Mouse (Mus musculus) midbrain, postnatal 0 days (tissue): ENCODE measurements around the gene Zdhhc14. TPM values are rescaled to one million over a fixed set of nuclear protein-coding genes. Genes with fewer than 3 reads are reported as not detected.

Source experiments
- ATAC-seq: fragments of 200-750 bp; cut with Nextera tagmentation; 2 replicates; pipeline ENCODE4 v1.8.0; 2017; ENCODE audit warnings: moderate number of reproducible peaks, mild to moderate bottlenecking, moderate TSS enrichment, moderate library complexity; ENCODE audit not compliant: low FRiP score
- DNase-seq: peaks from one replicate; pipeline ENCODE4 v3.0.0-alpha.2; 2015; ENCODE audit warnings: low spot score
- H3K27ac ChIP-seq: fragments of 300-500 bp; sonication (generic); 2 replicates; pipeline ENCODE4 v1.5.1; 2014; ENCODE audit warnings: low read depth, mild to moderate bottlenecking, low read length, mixed read lengths
- H3K27me3 ChIP-seq: fragments of 300-500 bp; sonication (generic); 2 replicates; pipeline ENCODE4 v1.6.1; 2014; ENCODE audit warnings: low read length, control low read depth, mixed read lengths; ENCODE audit not compliant: insufficient read depth
- H3K36me3 ChIP-seq: fragments of 300-500 bp; sonication (generic); 2 replicates; pipeline ENCODE4 v1.6.1; 2014; ENCODE audit warnings: low read length, control low read depth, mixed read lengths; ENCODE audit not compliant: insufficient read depth
- H3K4me1 ChIP-seq: fragments of 300-500 bp; sonication (generic); 2 replicates; pipeline ENCODE4 v1.6.1; 2014; ENCODE audit warnings: mild to moderate bottlenecking, control low read depth, antibody characterized with exemption, low read length, mixed read lengths; ENCODE audit not compliant: insufficient read depth
- H3K4me2 ChIP-seq: fragments of 300-500 bp; sonication (generic); 2 replicates; pipeline ENCODE4 v1.6.1; 2014; ENCODE audit warnings: low read depth, mild to moderate bottlenecking, low read length, mixed read lengths; ENCODE audit not compliant: poor library complexity, severe bottlenecking
- H3K4me3 ChIP-seq: fragments of 300-500 bp; sonication (generic); 2 replicates; pipeline ENCODE4 v1.5.1; 2014; ENCODE audit warnings: low read depth, mild to moderate bottlenecking, low read length, moderate library complexity
- H3K9ac ChIP-seq: fragments of 300-500 bp; sonication (generic); replicated peaks from 2 replicates; pipeline ENCODE4 v1.6.1; 2014; ENCODE audit warnings: mild to moderate bottlenecking, low read length, moderate library complexity, mixed read lengths; ENCODE audit not compliant: poor library complexity, severe bottlenecking
- H3K9me3 ChIP-seq: fragments of 300-500 bp; sonication (generic); 2 replicates; pipeline ENCODE4 v1.6.1; 2016; ENCODE audit warnings: low read length, control low read depth
- CTCF ChIP-seq: IDR thresholded peaks from 2 replicates; pipeline ENCODE4 v1.5.1; 2016; ENCODE audit warnings: antibody characterized with exemption, mild to moderate bottlenecking
- WGBS: fragments of 180-500 bp; shearing (Covaris S2); extraction: QIAGEN DNeasy Blood & Tissue Kit; methylation state at CpG from one replicate; pipeline ENCODE4 v1.1.7; 2014; 5-methylcytosine and 5-hydroxymethylcytosine counted together
- polyA plus RNA-seq: library from polyadenylated mRNA; unstranded; fragments of >200 nt; fragmentation: Nextera tagmentation; extraction: Ambion mirVana; gene quantifications from 2 replicates; pipeline ENCODE4 v1.2.1, GENCODE M21; 2015
- total RNA-seq: library from RNA; depleted of rRNA; stranded (reverse); fragments of >200 nt; gene quantifications from 2 replicates; pipeline ENCODE4 v1.2.3, GENCODE M21; 2014

The Zdhhc14 gene
- total and polyA plus RNA-seq, 2 experiments from 2014 or later, result 9.6 to 18.3 TPM

DNA sequence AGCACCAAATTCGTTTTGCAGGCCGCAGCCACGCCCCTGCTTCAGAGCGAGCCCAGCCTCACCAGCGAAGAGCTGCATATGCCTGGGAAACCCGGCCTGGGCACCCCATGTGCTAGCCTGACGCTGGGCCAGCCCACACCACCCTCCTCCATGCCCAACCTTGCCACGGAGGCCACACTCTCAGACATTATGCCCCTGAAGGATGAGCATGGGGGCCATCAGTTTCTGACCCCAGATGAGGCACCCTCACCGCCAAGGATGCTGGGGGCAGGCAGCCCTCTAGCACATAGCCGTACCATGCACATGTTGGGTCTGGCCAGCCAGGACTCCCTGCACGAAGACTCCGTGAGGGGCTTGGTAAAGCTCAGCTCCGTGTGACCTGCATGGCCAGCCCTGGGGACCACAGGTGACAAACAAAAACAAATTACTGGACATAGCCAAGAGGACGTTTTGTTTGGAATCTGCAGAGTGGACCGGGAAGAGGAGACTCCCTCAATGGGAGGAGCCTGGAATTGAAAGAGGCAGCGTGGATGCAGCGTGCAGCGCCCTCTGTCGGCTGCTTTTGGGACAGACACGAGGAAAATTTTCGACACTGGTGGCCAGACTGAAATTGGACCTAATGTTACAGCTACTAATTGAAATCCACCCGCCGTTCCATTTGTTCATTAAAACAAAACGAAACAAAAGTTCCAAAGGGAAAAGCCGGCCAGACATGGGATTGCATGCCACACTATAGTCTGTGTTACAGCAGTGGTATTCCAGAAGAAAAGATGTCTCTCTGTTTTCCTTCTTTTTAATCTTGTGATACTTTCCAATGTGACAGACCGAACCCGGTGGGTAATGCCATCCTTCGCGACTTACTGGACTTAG lies 260.6 kb downstream of the Zdhhc14 start:
- Histone ChIP-seq H3K9me3 (no peaks in the 10 kb centered on the region), H3K4me2 (peak overlapping the region; percentile 59), H3K27ac (no peak overlapping the region), H3K9ac (0 out of 2 replicates have a peak overlapping the region, but pooled peaks have one; percentile 20), H3K36me3 (no peaks in the 10 kb centered on the region), H3K4me3 (peak overlapping the region; percentile 27), H3K4me1 (peaks cover 3% of the 10 kb centered on the region; the same call in 1 of the 2 replicates), H3K27me3 (no peaks in the 10 kb centered on the region)
- peak; percentile 96 for TF ChIP-seq CTCF
- ATAC-seq (peak; percentile 62), DNase-seq (peak; percentile 82)
- WGBS, result 10% methylated on average over 29 of the region's 29 CpGs

DNA sequence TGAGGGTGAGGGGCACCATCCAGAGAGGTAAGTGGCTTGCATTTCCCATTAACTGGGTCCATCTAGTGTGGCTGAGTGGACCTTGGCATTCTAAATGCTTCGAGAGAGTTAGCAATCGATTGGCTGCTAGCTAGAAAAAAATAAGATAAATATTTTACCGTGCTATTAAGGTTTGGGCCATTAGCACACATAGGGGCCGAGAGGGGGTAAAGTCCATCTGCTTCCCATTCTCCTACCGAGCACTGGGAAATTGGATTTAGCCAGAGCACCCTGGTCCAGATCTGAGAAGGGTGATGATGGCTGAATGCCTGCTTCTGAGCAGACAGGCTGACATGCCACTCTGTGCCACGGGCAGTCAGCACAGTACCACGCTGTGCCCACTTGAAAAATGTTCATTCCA lies 263.1 kb downstream of the Zdhhc14 start:
- Histone ChIP-seq H3K27ac (no peak overlapping the region), H3K4me1 (peaks cover 3% of the 10 kb centered on the region; the same call in 1 of the 2 replicates), H3K9me3 (no peaks in the 10 kb centered on the region), H3K36me3 (no peaks in the 10 kb centered on the region), H3K27me3 (no peaks in the 10 kb centered on the region), H3K9ac (no peak overlapping the region), H3K4me3 (no peak overlapping the region), H3K4me2 (no peak overlapping the region)
- DNase-seq (no peak), ATAC-seq (no peak)
- WGBS, result 83% methylated on average over 7 of the region's 7 CpGs
- TF ChIP-seq CTCF, result no peak

DNA sequence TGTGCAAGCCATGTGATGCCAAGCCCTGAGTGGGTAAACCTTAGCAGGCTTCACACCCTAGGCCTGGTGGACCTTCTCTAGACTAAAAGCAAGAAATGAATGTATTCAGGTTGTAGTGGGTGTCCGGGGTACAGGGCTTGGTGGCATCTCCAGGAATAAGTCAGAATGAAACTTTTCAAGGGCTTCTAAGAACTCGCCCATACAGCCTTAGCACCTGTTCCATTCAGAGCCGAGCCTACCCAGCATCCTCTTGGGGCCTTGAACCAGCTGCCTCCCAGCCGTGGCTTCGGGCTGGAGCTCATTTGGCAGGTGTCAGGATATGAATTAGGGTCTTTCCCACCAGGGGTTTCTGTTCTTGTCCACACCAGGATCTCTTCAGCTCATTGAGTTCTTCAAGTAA lies 263.7 kb downstream of the Zdhhc14 start:
- H3K4me1 ChIP-seq, result peaks cover 3% of the 10 kb centered on the region; the same call in 1 of the 2 replicates
- H3K27ac ChIP-seq, result no peak overlapping the region
- H3K27me3 ChIP-seq, result no peaks in the 10 kb centered on the region
- DNase-seq (no peak), ATAC-seq (no peak)
- no peaks in the 10 kb centered on the region for H3K9me3 ChIP-seq
- WGBS, result 68% methylated on average over 5 of the region's 5 CpGs
- no peak overlapping the region for H3K9ac ChIP-seq
- no peak overlapping the region for H3K4me3 ChIP-seq
- no peak for TF ChIP-seq CTCF
- no peaks in the 10 kb centered on the region for H3K36me3 ChIP-seq
- no peak overlapping the region for H3K4me2 ChIP-seq

DNA sequence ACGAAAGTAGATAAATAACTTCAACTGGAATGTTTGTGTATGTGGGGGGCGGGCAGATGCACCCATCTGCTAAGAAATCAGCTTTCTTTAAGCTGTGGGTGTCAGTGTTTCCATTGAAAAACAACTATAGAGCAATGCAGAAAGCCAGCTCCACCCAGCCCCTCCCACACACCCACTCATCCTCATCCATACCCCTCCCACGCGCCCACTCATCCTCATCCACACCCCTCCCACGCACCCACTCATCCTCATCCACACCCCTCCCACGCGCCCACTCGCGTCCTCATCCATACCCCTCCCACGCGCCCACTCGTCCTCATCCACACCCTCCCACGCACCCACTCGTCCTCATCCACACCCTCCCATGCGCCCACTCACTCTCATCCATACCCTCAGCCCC lies 264.5 kb downstream of the Zdhhc14 start:
- no peak overlapping the region for H3K4me3 ChIP-seq
- ATAC-seq (no peak), DNase-seq (no peak)
- TF ChIP-seq CTCF, result no peak
- no peak overlapping the region for H3K9ac ChIP-seq
- H3K4me1 ChIP-seq, result peaks cover 3% of the 10 kb centered on the region; the same call in 1 of the 2 replicates
- H3K36me3 ChIP-seq, result no peaks in the 10 kb centered on the region
- H3K27ac ChIP-seq, result no peak overlapping the region
- no peaks in the 10 kb centered on the region for H3K9me3 ChIP-seq
- 91% methylated on average over 15 of the region's 15 CpGs for WGBS
- no peak overlapping the region for H3K4me2 ChIP-seq
- H3K27me3 ChIP-seq, result no peaks in the 10 kb centered on the region

DNA sequence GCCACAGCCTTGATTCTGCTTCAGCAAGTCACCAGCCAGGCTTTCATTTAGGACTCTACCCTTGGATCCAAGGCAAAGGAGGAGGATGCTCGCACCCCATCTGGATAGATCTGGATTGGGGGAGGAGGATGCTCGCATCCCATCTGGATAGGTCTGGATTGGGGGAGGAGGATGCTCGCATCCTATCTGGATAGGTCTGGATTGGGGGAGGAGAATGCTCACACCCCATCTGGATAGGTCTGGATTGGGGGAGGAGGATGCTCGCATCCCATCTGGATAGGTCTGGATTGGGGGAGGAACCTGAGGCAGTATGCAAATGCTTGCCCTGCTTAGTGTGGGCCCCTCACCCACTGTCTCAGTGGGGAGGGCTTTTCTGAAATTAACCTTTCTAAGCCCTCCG lies 271.4 kb downstream of the Zdhhc14 start:
- Histone ChIP-seq H3K4me2 (no peak overlapping the region), H3K9me3 (no peaks in the 10 kb centered on the region), H3K4me3 (no peak overlapping the region), H3K36me3 (no peaks in the 10 kb centered on the region), H3K27me3 (no peaks in the 10 kb centered on the region), H3K4me1 (no peaks in the 10 kb centered on the region), H3K9ac (no peak overlapping the region), H3K27ac (no peak overlapping the region)
- no peak for TF ChIP-seq CTCF
- DNase-seq, result no peak
- no peak for ATAC-seq
- WGBS, result 88% methylated on average over 5 of the region's 5 CpGs

DNA sequence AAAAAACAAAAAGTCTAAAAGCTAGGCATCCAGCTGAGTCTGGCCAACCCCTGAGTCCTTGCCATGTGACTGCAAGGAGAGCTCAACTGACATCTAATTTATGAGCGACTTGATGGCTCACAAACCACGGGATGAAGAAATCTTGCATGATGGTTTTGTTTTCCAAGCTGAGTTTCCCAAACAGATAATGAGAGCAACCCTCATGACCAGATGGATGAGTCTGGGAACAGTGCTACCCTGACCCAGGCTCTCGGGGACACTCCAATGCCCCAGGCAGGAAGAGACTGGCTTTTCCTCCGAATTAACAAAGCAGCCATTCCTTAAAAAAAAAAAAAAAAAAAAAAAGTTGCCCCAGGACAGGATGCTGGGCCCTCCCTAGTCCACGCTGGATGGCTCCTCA lies 271.9 kb downstream of the Zdhhc14 start:
- no peak for DNase-seq
- Histone ChIP-seq H3K4me2 (no peak overlapping the region), H3K36me3 (no peaks in the 10 kb centered on the region), H3K27me3 (no peaks in the 10 kb centered on the region), H3K9me3 (no peaks in the 10 kb centered on the region), H3K4me1 (no peaks in the 10 kb centered on the region; the same call in 1 of the 2 replicates), H3K27ac (no peak overlapping the region), H3K9ac (no peak overlapping the region), H3K4me3 (no peak overlapping the region)
- no peak for ATAC-seq
- TF ChIP-seq CTCF, result no peak
- 67% methylated on average over 5 of the region's 5 CpGs for WGBS
